Mouse (Mus musculus) CD4-positive, CD25-positive, alpha-beta regulatory T cell (primary cell): ENCODE results near the gene Gm10642. TPM values are rescaled to one million over a fixed set of nuclear protein-coding genes. Genes with fewer than 3 reads are reported as not detected.

Experiments used
- polyA plus RNA-seq: library from polyadenylated mRNA; unstranded; fragments of 100-300 nt; shearing (Covaris generic); gene quantifications from one replicate; pipeline ENCODE4 v1.2.1, GENCODE M21; 2017

Gene Gm10642
- polyA plus RNA-seq: 4.8 TPM

GRCm38 (mm10) chr9:70656130-70657007 is at the start of gene Gm10642:
Gene Gm10642 (plus strand): TSS chr9:70656251.

GRCm38 (mm10) chr9:70657013-70657967 is 1.2 kb downstream of the Gm10642 start, which contains the start of gene Mindy2:
Gene Mindy2 (minus strand): TSS chr9:70657174.

GRCm38 (mm10) chr9:70678682-70679131 is 22.7 kb downstream of the Gm10642 start, which contains the start of gene Adam10:
Gene Adam10 (plus strand): TSS chr9:70678997.

Other genes starting within 250 kb of the Gm10642 start
- gene Ccnb2, start 234.7 kb upstream of the Gm10642 start, polyA plus RNA-seq: 8.2 TPM
- gene Rnf111, start 152.5 kb upstream of the Gm10642 start, polyA plus RNA-seq: 49.4 TPM
- 121 TPM for gene Sltm, start 113.5 kb upstream of the Gm10642 start, polyA plus RNA-seq
- 110 TPM for gene Mindy2, start 923 bp downstream of the Gm10642 start, polyA plus RNA-seq
- 96.4 TPM for gene Adam10, start 22.7 kb downstream of the Gm10642 start, polyA plus RNA-seq